Mouse (Mus musculus): ENCODE results near the gene Med14. TPM values are rescaled to one million over a fixed set of nuclear protein-coding genes. Genes with fewer than 3 reads are reported as not detected.

Gene Med14
- 55.5 TPM for polyA plus RNA-seq (2017; shearing (Covaris generic))

DNA sequence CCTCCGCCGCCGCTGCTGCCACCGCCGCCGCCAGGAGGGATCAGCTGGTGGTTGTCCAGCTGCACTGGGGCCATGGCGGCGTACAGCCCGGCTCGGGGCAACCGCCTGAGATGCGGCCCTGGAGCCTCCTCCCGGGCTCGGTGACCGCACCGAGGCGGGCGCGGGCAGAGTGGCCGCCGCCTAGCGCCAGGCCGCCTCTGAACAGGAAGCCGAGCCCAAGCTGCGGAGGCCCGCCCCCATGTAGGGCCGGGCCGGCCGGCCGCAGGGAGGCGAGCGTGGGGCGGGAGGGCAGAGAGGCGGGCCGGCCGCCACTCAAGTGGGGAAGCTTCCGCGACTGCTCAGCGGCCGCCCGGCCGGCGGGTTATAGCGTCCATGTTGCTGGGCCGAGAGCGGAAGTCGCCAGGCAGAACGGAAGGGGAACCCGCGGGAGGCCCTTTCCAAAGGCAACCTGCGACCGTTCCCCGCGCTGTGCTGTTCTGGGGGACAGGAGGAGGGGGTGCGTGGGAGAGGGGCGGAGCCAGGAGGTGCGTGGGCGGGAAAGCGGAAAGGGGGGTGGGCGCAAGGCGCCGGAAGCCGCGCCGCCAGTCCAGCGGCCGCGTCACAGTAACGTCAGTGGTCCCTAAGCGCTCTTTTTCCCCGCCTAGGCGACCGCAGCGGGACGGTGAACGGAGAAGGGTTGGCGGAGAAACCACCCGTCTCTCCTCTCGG, at the start of gene Med14:
TSS of gene Med14 (minus strand) at position 448 of the 708 bp plus-strand sequence.

DNA sequence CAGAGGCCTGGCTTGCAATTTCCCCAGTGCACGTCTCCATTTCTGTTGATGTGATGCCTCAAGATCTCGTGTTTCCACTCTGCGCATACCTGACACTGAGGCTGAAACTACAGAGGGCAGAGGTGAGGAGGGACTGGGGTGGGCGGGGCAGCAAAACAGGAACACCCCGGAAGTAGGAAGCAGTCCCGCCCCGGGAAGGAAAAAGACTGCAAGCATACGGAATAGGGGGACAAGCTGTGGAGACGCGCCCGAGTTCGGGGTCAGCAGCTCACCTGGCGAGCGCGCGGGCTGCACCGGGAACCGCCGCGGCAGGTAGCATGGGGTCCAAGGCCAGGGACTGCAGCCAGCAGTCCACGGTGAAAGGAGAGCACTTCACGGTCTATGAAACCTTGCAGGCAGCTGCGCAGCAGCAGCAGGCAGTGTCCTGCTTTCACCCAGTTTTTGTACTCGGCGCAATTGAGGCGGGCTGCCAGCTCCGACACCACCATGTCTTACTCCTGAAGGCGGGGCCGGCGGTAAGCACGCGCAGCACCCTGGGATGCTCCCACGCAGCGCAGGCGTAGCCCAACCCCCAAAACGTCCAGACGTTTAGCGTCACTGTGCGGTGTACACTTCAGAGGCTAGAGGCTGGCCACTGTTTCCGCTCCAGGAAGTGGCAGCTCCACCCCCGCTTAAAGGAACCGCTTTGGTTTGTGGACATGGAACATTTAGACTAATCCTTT, 88.7 kb downstream of the Med14 start, which contains the start of gene 1810030O07Rik:
TSS of gene 1810030O07Rik (minus strand) at position 615 of the 722 bp plus-strand sequence.

Other genes with a start within 250 kb of the Med14 start
- gene Atp6ap2, start 174.3 kb downstream of the Med14 start, polyA plus RNA-seq (2017; shearing (Covaris generic)), result 98.3 TPM
- gene 1810030O07Rik, start 88.4 kb downstream of the Med14 start, polyA plus RNA-seq (2017; shearing (Covaris generic)), result 51.6 TPM

Measured in effector memory CD4-positive, alpha-beta T cell, adult 7 months (primary cell).